Mouse (Mus musculus) intestine, postnatal 0 days (tissue): ENCODE results near the gene Vsig10. TPM values are rescaled to one million over a fixed set of nuclear protein-coding genes. Genes with fewer than 3 reads are reported as not detected.

Experiments
- ATAC-seq: fragments of 200-750 bp; cut with Nextera tagmentation; 2 replicates; pipeline ENCODE4 v1.8.0; 2017; ENCODE audit warnings: mild to moderate bottlenecking, moderate TSS enrichment, moderate library complexity
- H3K27ac ChIP-seq: fragments of 300-500 bp; sonication (generic); 2 replicates; pipeline ENCODE4 v1.5.1; 2014; ENCODE audit warnings: mild to moderate bottlenecking, low read depth, low read length, moderate library complexity
- H3K27me3 ChIP-seq: fragments of 300-500 bp; sonication (generic); replicated peaks from 2 replicates; pipeline ENCODE4 v1.6.1; 2014; ENCODE audit warnings: low read length, mixed read lengths; ENCODE audit not compliant: control insufficient read depth, insufficient read depth
- H3K36me3 ChIP-seq: fragments of 300-500 bp; sonication (generic); 2 replicates; pipeline ENCODE4 v1.6.1; 2014; ENCODE audit warnings: mild to moderate bottlenecking, moderate library complexity; ENCODE audit not compliant: control insufficient read depth, insufficient read depth
- H3K4me1 ChIP-seq: fragments of 300-500 bp; sonication (generic); replicated peaks from 2 replicates; pipeline ENCODE4 v1.6.1; 2014; ENCODE audit warnings: antibody characterized with exemption, low read length, mixed read lengths; ENCODE audit not compliant: control insufficient read depth, insufficient read depth
- H3K4me2 ChIP-seq: fragments of 300-500 bp; sonication (generic); replicated peaks from 2 replicates; pipeline ENCODE4 v1.6.1; 2014; ENCODE audit warnings: low read depth, mild to moderate bottlenecking, moderate library complexity
- H3K4me3 ChIP-seq: fragments of 300-500 bp; sonication (generic); 2 replicates; pipeline ENCODE4 v1.5.1; 2014; ENCODE audit warnings: low read depth, low read length
- H3K9ac ChIP-seq: fragments of 300-500 bp; sonication (generic); 2 replicates; pipeline ENCODE4 v1.6.1; 2014; ENCODE audit warnings: mild to moderate bottlenecking, low read depth, low read length
- H3K9me3 ChIP-seq: fragments of 300-500 bp; sonication (generic); 2 replicates; pipeline ENCODE4 v1.6.1; 2016; ENCODE audit warnings: mixed run types; ENCODE audit not compliant: control insufficient read depth
- CTCF ChIP-seq: sonication (generic); IDR thresholded peaks from 2 replicates; pipeline ENCODE4 v1.5.1; 2016; ENCODE audit warnings: low read depth, mild to moderate bottlenecking, control low read depth, antibody characterized with exemption, moderate library complexity
- WGBS: fragments of 180-500 bp; shearing (Covaris S2); extraction: QIAGEN DNeasy Blood & Tissue Kit; methylation state at CpG from one replicate; pipeline ENCODE4 v1.1.7; 2014; 5-methylcytosine and 5-hydroxymethylcytosine counted together
- polyA plus RNA-seq: library from polyadenylated mRNA; unstranded; fragments of >200 nt; fragmentation: Nextera tagmentation; extraction: Ambion mirVana; gene quantifications from 2 replicates; pipeline ENCODE4 v1.2.1, GENCODE M21; 2015

Vsig10 gene
- polyA plus RNA-seq, 1 experiment from 2014 or later = 13.9 TPM

- no peak for ATAC-seq
- Histone ChIP-seq H3K9me3 (0 out of 2 replicates have a peak, but pooled peaks cover 5% of the 10 kb centered on the region), H3K9ac (no peak overlapping the region), H3K36me3 (no peaks in the 10 kb centered on the region), H3K4me3 (no peak overlapping the region), H3K4me1 (no peaks in the 10 kb centered on the region), H3K27ac (no peak overlapping the region), H3K4me2 (no peak overlapping the region), H3K27me3 (no peaks in the 10 kb centered on the region)
- WGBS = 82% methylated on average over 5 of the region's 5 CpGs
- TF ChIP-seq CTCF = no peak
These were observed 77.0 kb downstream of the Vsig10 start for GRCm38 (mm10) chr5:117395834-117396233.

- 58% methylated on average over 6 of the region's 6 CpGs for WGBS
- H3K9ac ChIP-seq = no peak overlapping the region
- no peak overlapping the region for H3K27ac ChIP-seq
- no peak for TF ChIP-seq CTCF
- H3K4me1 ChIP-seq = no peaks in the 10 kb centered on the region
- ATAC-seq = no peak
- H3K4me2 ChIP-seq = no peak overlapping the region
- H3K4me3 ChIP-seq = no peak overlapping the region
- no peaks in the 10 kb centered on the region for H3K27me3 ChIP-seq
- no peaks in the 10 kb centered on the region for H3K36me3 ChIP-seq
- 0 out of 2 replicates have a peak, but pooled peaks cover 5% of the 10 kb centered on the region for H3K9me3 ChIP-seq
These were observed 77.7 kb downstream of the Vsig10 start for GRCm38 (mm10) chr5:117396596-117397014.

- Histone ChIP-seq H3K27ac (no peak overlapping the region), H3K9me3 (0 out of 2 replicates have a peak, but pooled peaks cover 5% of the 10 kb centered on the region), H3K4me1 (no peaks in the 10 kb centered on the region), H3K4me3 (no peak overlapping the region), H3K27me3 (no peaks in the 10 kb centered on the region), H3K9ac (no peak overlapping the region), H3K36me3 (no peaks in the 10 kb centered on the region), H3K4me2 (no peak overlapping the region)
- WGBS = 73% methylated on average over 6 of the region's 6 CpGs
- ATAC-seq = no peak
- no peak for TF ChIP-seq CTCF
These were observed 78.5 kb downstream of the Vsig10 start for GRCm38 (mm10) chr5:117397371-117397770.

- no peaks in the 10 kb centered on the region for H3K4me1 ChIP-seq
- no peak overlapping the region for H3K9ac ChIP-seq
- H3K4me2 ChIP-seq = no peak overlapping the region
- 57% methylated on average over 4 of the region's 5 CpGs for WGBS
- no peak overlapping the region for H3K4me3 ChIP-seq
- H3K27ac ChIP-seq = no peak overlapping the region
- H3K27me3 ChIP-seq = no peaks in the 10 kb centered on the region
- TF ChIP-seq CTCF = peak; percentile 33
- no peak for ATAC-seq
- no peaks in the 10 kb centered on the region for H3K36me3 ChIP-seq
- 0 out of 2 replicates have a peak, but pooled peaks cover 5% of the 10 kb centered on the region for H3K9me3 ChIP-seq
These were observed 79.2 kb downstream of the Vsig10 start for GRCm38 (mm10) chr5:117398007-117398550.

GRCm38 (mm10) chr5:117399281-117399680 is 80.4 kb downstream of the Vsig10 start:
- TF ChIP-seq CTCF = no peak
- H3K4me2 ChIP-seq = no peak overlapping the region
- no peaks in the 10 kb centered on the region for H3K9me3 ChIP-seq
- H3K9ac ChIP-seq = no peak overlapping the region
- no peak for ATAC-seq
- H3K4me1 ChIP-seq = no peaks in the 10 kb centered on the region
- WGBS = 64% methylated on average over 9 of the region's 9 CpGs
- H3K27me3 ChIP-seq = no peaks in the 10 kb centered on the region
- H3K4me3 ChIP-seq = no peak overlapping the region
- H3K36me3 ChIP-seq = no peaks in the 10 kb centered on the region
- no peak overlapping the region for H3K27ac ChIP-seq

- no peak for ATAC-seq
- no peaks in the 10 kb centered on the region for H3K36me3 ChIP-seq
- no peak for TF ChIP-seq CTCF
- H3K27ac ChIP-seq = no peak overlapping the region
- WGBS = 73% methylated on average over 8 of the region's 8 CpGs
- H3K9me3 ChIP-seq = no peaks in the 10 kb centered on the region
- no peaks in the 10 kb centered on the region for H3K27me3 ChIP-seq
- no peak overlapping the region for H3K9ac ChIP-seq
- no peak overlapping the region for H3K4me2 ChIP-seq
- H3K4me3 ChIP-seq = no peak overlapping the region
- H3K4me1 ChIP-seq = no peaks in the 10 kb centered on the region
These were observed 84.7 kb downstream of the Vsig10 start for GRCm38 (mm10) chr5:117403609-117404008.

Other genes starting within 250 kb of the Vsig10 start
- 41.8 and 47.2 TPM in 2 replicates for gene Suds3, start 203.0 kb upstream of the Vsig10 start, polyA plus RNA-seq
- gene Taok3, start 199.0 kb upstream of the Vsig10 start, polyA plus RNA-seq = 40.4 and 47.7 TPM in 2 replicates
- 258 and 267 TPM in 2 replicates for gene Pebp1, start 31.5 kb upstream of the Vsig10 start, polyA plus RNA-seq
- gene Wsb2, start 38.2 kb downstream of the Vsig10 start, polyA plus RNA-seq = 125 and 130 TPM in 2 replicates
- gene Rfc5, start 70.0 kb downstream of the Vsig10 start, polyA plus RNA-seq = 29.1 and 29.9 TPM in 2 replicates
- 0.12 and 0.24 TPM in 2 replicates for gene Ksr2, start 94.9 kb downstream of the Vsig10 start, polyA plus RNA-seq